ENCODE assay signal across 9 mouse cellular contexts in the genomic region with DNA sequence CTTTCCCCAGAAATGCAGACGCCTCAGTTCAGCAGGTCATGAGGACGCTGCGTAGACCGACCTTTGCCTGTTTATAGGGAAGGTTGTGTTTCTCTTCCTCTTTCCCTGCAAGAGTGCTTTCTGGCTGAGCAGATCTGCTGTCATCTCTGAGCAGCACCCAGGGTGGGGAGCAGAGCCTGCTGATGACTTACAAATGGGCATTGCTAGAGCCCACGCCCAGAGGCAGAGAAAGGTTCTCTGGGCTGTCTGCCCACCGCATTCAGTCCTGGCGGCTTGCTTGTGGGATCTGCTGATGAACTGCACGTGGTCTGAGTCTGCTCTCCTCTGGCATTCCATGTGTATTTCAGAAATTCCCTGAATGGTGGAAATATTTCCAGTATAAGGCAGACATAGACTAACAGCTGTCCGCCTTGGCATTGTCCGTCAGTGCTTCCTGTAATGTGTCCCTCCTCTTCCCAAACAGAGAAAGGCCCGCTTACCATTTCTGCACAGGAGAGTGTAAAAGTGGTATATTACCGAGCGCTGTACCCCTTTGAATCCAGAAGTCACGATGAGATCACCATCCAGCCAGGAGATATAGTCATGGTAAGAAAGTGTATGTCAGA.
DNase-seq lines count a peak whose midpoint lies in the region; ATAC-seq lines count a peak whose summit lies in the region.
"Had no signal": no experiment of that assay in that cellular context is flagged by ENCODE, and none has a peak within 500 bp of the region (broad histone marks: within the 10 kb centered on the region; RNA-seq: fewer than 3 reads in every experiment).

No protein-coding gene starts in this region.

- DNase-seq in frontal cortex, postnatal 25 days (ENCODE audit: low spot score in 2 of 2) = no peak
- peak; percentile 92 for DNase-seq in Muller cell, postnatal 12 days (ENCODE audit: inconsistent ontology term)
- DNase-seq in lung, postnatal 10 days = peak; percentile 48
- DNase-seq in embryo, embryonic 11 days = no peak
- no peak for DNase-seq in cerebellum, postnatal 36 days
- DNase-seq in left cerebral cortex, adult 11 months (ENCODE audit: low spot score) = no peak
- DNase-seq: cerebellum, adult 8-10 months had no signal

- ATAC-seq in frontal cortex, adult (ENCODE audit: low TSS enrichment) = peak; percentile 33; the same call in 1 of the 2 replicates
- peak; percentile 93 for ATAC-seq in granulocyte monocyte progenitor cell, adult 5-6 weeks (replicated peaks; ENCODE audit: poor library complexity, severe bottlenecking)

Comparison
In these comparisons a context has a peak if more than half of its experiments do, and no peak if none do; other contexts are left out.
1. DNase-seq: peak in Muller cell, postnatal 12 days (single experiment) and lung, postnatal 10 days (single experiment); none in frontal cortex, postnatal 25 days (0 of 2), embryo, embryonic 11 days (single experiment), cerebellum, postnatal 36 days (0 of 2) and left cerebral cortex, adult 11 months (single experiment).